Mouse (Mus musculus): ENCODE measurements at regions not wholly inside any gene's neighbourhood (a gene's known extent, or its start where the extent isn't known, plus 50 kb on each side); places are given as distances from the start of the nearest gene placed in this dataset.

- TF ChIP-seq CTCF (IDR thresholded peaks at IDR 0.05; ENCODE audit: borderline replicate concordance, insufficient read depth, low read depth, low read length) (no peak), POLR2A (IDR thresholded peaks at IDR 0.05; ENCODE audit: borderline replicate concordance, insufficient read depth, low read length) (no peak)
Measured at GRCm38 (mm10) chr7:98770257-98770890, 64.5 kb upstream of the Wnt11 start.

Data from cerebellum, adult 2 months (tissue).